Mouse (Mus musculus) forebrain, embryonic 14.5 days (tissue): ENCODE data around the gene Meis2. TPM values are rescaled to one million over a fixed set of nuclear protein-coding genes. Genes with fewer than 3 reads are reported as not detected.

Experiments used
- ATAC-seq: fragments of 200-750 bp; cut with Nextera tagmentation; 2 replicates; pipeline ENCODE4 v1.8.0; 2017; ENCODE audit warnings: mild to moderate bottlenecking, moderate library complexity
- DNase-seq: peaks from one replicate; pipeline ENCODE4 v3.0.0-alpha.2; 2015; ENCODE audit warnings: low spot score
- H3K27ac ChIP-seq: fragments of 300-500 bp; sonication (generic); 2 replicates; pipeline ENCODE4 v1.5.1; 2014; ENCODE audit warnings: low read depth, mild to moderate bottlenecking, control low read depth, low read length, moderate library complexity
- H3K27me3 ChIP-seq: fragments of 300-500 bp; sonication (generic); replicated peaks from 2 replicates; pipeline ENCODE4 v1.6.1; 2014; ENCODE audit warnings: low read length, control low read depth, mixed read lengths; ENCODE audit not compliant: control insufficient read depth, insufficient read depth
- H3K36me3 ChIP-seq: fragments of 300-500 bp; sonication (generic); 2 replicates; pipeline ENCODE4 v1.6.1; 2014; ENCODE audit warnings: low read length, control low read depth; ENCODE audit not compliant: control insufficient read depth, insufficient read depth
- H3K4me1 ChIP-seq: fragments of 300-500 bp; sonication (generic); 2 replicates; pipeline ENCODE4 v1.6.1; 2014; ENCODE audit warnings: antibody characterized with exemption, low read length, control low read depth; ENCODE audit not compliant: control insufficient read depth, insufficient read depth
- H3K4me2 ChIP-seq: fragments of 300-500 bp; sonication (generic); 2 replicates; pipeline ENCODE4 v1.6.1; 2014; ENCODE audit warnings: mild to moderate bottlenecking, control low read depth, low read length
- H3K4me3 ChIP-seq: fragments of 300-500 bp; sonication (generic); 2 replicates; pipeline ENCODE4 v1.5.1; 2014; ENCODE audit warnings: low read depth, low read length, control low read depth
- H3K9ac ChIP-seq: fragments of 300-500 bp; sonication (generic); 2 replicates; pipeline ENCODE4 v1.6.1; 2014; ENCODE audit warnings: mild to moderate bottlenecking, low read length, control low read depth, moderate library complexity
- H3K9me3 ChIP-seq: fragments of 300-500 bp; sonication (generic); replicated peaks from 2 replicates; pipeline ENCODE4 v1.6.1; 2016; ENCODE audit warnings: low read length, control low read depth, mixed read lengths; ENCODE audit not compliant: control insufficient read depth
- WGBS: fragments of 180-500 bp; shearing (Covaris S2); extraction: QIAGEN DNeasy Blood & Tissue Kit; methylation state at CpG from one replicate; pipeline ENCODE4 v1.1.7; 2014; 5-methylcytosine and 5-hydroxymethylcytosine counted together
- polyA plus RNA-seq: library from polyadenylated mRNA; unstranded; fragments of >200 nt; fragmentation: Nextera tagmentation; extraction: Ambion mirVana; gene quantifications from 2 replicates; pipeline ENCODE4 v1.2.1, GENCODE M21; 2014

Gene Meis2
- polyA plus RNA-seq, 1 experiment from 2014 or later, result 99.1 TPM

DNA sequence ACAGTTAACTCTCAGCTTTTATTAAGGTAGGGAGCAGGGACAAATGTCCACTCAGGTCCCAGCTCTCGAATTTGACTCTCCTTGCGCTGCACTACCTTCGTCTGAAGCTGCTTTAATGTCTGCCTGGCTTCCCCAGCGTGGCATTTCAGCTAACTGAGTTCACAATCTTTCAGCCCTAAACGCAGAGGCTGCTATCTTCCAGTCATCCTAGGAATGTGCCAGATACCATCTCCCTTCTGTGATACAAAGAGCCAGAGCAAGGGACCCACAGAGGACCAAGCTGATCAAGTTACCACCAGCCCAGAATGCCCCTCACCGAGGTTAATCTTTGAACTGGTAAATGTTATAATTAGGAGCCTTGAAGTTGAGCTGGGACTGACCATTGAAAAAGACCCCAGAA is 55.2 kb downstream of the Meis2 start:
- H3K4me2 ChIP-seq, result no peak overlapping the region
- 14% methylated on average over 6 of the region's 6 CpGs for WGBS
- DNase-seq (no peak), ATAC-seq (no peak)
- no peaks in the 10 kb centered on the region for H3K9me3 ChIP-seq
- H3K27me3 ChIP-seq, result no peaks in the 10 kb centered on the region
- H3K4me3 ChIP-seq, result no peak overlapping the region
- H3K27ac ChIP-seq, result peak overlapping the region; percentile 15; the same call in 1 of the 2 replicates
- H3K4me1 ChIP-seq, result peaks cover 26% of the 10 kb centered on the region
- H3K9ac ChIP-seq, result 0 out of 2 replicates have a peak overlapping the region, but pooled peaks have one; percentile 0
- H3K36me3 ChIP-seq, result peaks cover 15% of the 10 kb centered on the region

DNA sequence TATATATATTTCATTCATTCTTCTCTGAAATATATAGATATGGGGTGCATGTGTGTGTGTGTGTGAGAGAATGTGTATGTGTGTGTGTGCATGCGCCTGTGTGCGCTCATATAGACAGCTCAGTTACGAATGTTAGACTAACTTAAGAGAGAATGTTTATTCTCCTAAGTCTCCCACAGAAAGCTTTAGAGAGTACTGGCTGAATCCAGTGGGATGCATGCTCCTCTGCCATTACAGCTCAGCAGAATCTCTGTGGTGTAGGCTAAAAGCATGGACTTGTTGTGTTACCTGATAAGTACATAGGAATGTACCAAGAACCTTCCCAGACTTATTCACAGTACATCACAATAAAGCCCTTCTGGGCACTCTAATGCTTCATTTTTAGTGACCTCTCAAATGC is 55.6 kb downstream of the Meis2 start:
- Histone ChIP-seq H3K9me3 (no peaks in the 10 kb centered on the region), H3K9ac (no peak overlapping the region), H3K36me3 (peaks cover 17% of the 10 kb centered on the region), H3K4me2 (no peak overlapping the region), H3K4me1 (peaks cover 26% of the 10 kb centered on the region), H3K4me3 (no peak overlapping the region), H3K27me3 (no peaks in the 10 kb centered on the region), H3K27ac (peak overlapping the region; percentile 15; the same call in 1 of the 2 replicates)
- DNase-seq, result no peak
- 55% methylated on average over 3 of the region's 3 CpGs for WGBS
- ATAC-seq, result no peak

DNA sequence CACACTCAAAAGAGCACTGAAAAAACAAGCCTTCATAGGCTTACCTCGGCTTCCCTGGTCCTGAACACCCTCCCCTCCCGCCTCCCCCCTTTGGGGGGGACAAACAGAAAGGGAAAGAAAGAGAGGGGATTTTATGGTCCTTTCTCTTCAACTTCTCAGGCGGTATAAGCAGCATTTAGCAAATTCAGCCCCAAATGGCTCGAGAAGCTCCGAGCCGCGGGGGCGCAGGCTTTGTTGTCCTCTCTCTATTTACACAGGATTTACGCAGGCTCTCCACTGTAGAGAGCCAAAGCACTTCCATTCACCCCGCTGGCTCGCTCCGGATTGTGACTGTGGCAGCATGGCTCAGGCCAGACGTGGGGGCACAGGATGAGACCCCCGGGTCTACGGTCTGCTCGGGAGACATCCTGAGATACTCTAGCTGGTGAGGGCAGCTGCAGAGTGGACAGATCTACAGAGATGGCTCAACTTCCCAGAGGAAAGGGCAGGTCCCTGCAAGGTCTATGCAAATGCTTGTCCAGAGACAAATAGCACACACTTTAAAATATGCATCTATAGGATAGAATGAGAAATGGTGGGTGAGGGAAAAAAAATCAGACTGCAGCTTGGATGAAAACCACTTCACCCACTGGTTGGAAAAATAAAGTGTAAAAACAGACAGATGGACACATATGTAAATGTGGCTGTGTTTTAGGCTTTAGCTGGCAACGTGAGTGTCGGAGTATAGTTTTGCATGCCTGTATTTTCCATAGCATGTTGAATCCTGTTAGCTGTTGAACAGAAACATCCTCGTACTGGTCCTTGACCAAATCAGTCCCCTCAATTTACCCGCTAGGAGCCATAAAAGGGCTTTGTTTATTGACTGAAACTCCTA is 56.3 kb downstream of the Meis2 start:
- H3K36me3 ChIP-seq, result peaks cover 18% of the 10 kb centered on the region
- peak; percentile 81 for ATAC-seq
- H3K9ac ChIP-seq, result peak overlapping the region; percentile 45
- H3K4me2 ChIP-seq, result peak overlapping the region; percentile 42
- H3K27ac ChIP-seq, result peak overlapping the region; percentile 76
- no peaks in the 10 kb centered on the region for H3K27me3 ChIP-seq
- peaks cover 26% of the 10 kb centered on the region for H3K4me1 ChIP-seq
- H3K9me3 ChIP-seq, result no peaks in the 10 kb centered on the region
- WGBS, result 2% methylated on average over 20 of the region's 20 CpGs
- peak; percentile 76 for DNase-seq
- peak overlapping the region; percentile 7 for H3K4me3 ChIP-seq

DNA sequence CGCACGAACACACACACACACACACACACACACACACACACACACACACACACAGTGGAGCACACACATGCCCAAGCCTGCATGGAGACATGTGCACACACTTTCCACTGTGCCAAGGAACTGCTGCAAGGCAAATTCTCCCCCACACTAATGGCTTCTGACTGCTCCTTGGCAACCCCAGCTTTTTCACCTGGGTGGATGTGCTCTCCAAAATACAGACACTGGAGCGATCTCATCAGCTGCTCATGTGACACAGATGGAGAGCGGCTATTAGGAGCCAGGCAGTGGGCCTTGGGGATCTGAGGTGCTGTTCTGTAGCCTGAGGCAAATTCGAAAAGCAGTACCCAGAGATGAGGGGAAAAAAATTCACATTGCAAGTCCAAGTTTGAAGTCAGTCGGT is 63.3 kb downstream of the Meis2 start:
- Histone ChIP-seq H3K27ac (no peak overlapping the region), H3K9me3 (no peaks in the 10 kb centered on the region), H3K4me2 (no peak overlapping the region), H3K9ac (0 out of 2 replicates have a peak overlapping the region, but pooled peaks have one; percentile 13), H3K27me3 (no peaks in the 10 kb centered on the region), H3K4me1 (peaks cover 43% of the 10 kb centered on the region), H3K36me3 (peaks cover 19% of the 10 kb centered on the region), H3K4me3 (no peak overlapping the region)
- peak; percentile 56 for ATAC-seq
- WGBS, result 50% methylated on average over 6 of the region's 6 CpGs
- DNase-seq, result peak; percentile 49

DNA sequence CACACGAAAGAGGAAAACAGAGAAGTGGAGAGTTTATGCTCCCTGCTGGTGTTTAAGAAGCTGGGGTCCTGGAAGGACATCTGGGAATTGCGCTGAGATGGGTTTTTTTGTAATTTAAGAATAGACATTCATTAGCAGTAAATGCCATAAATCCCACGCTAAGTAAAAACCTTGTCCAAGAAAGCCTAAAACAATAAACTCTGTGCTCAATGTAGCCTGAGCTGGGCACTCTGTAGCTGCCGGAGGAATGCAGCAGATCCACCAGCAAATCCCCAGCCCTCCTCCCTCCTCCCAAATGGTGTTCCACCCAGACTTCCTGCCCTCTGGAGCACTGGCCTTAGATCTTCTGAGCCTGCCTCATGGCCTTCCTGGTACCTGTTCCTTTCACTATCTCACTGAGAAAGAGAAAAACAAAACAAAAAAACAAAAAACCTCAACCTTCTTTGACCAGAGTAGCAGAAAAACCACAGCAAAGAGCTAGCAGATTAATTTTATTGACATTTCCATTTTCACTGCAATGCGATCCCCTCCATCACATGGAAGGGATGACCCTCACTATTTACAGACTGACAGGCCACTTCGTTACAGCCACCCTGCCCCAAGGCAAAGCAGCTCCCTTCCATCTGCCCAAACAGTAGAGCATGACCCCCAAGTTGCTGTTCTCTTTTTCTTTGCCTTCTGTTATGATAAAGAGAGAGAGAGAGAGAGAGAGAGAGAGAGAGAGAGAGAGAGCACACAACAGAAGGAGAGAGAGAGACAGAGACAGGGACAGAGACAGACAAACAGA is 64.1 kb downstream of the Meis2 start:
- Histone ChIP-seq H3K36me3 (peaks cover 19% of the 10 kb centered on the region), H3K9ac (0 out of 2 replicates have a peak overlapping the region, but pooled peaks have one; percentile 2), H3K4me2 (no peak overlapping the region), H3K4me1 (peaks cover 47% of the 10 kb centered on the region), H3K4me3 (no peak overlapping the region), H3K27ac (no peak overlapping the region; the same call in 1 of the 2 replicates), H3K9me3 (no peaks in the 10 kb centered on the region), H3K27me3 (no peaks in the 10 kb centered on the region)
- no peak for DNase-seq
- WGBS, result 11% methylated on average over 6 of the region's 6 CpGs
- ATAC-seq, result no peak

DNA sequence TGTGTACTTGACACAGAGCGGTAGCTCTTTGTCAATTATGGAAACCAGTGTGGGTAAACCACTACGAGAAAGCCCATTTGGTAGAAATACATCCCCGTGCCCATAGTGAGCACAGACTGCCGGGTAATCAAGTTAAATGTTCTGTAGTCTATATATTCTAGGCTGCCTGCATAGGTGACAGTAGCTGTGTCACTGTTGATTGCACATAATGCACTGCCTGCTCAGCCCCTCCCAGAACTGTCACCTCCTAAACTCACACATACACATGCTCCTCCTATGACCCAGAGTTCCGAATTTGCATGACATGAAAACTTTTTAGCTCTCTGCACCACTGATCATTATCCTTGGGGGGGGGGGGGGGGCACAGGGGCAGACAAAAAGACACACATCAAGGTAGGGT is 65.1 kb downstream of the Meis2 start:
- ATAC-seq (peak; percentile 11; the same call in 1 of the 2 replicates), DNase-seq (no peak)
- Histone ChIP-seq H3K4me1 (peaks cover 50% of the 10 kb centered on the region), H3K9me3 (no peaks in the 10 kb centered on the region), H3K4me2 (no peak overlapping the region), H3K27me3 (no peaks in the 10 kb centered on the region), H3K9ac (no peak overlapping the region), H3K4me3 (no peak overlapping the region), H3K36me3 (peaks cover 19% of the 10 kb centered on the region), H3K27ac (no peak overlapping the region)
- WGBS, result 13% methylated on average over 5 of the region's 5 CpGs

DNA sequence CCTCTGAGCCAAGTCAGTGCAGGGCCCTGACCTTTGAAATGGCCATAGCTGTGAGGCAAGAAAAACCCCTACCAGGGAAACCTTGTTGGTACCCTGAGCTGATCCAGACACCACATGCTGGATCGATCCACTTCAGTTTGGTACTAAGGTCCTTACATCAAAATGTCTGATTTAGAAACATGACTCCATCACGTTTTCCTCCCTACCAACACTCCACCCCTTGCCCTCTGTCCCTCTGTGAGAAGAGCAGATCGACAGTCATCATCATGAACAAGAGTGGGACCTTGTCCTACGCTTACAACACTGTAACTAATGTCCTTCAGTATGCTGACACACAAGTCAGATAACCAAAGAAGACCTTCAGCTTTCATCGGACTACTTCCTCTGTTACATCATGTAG is 66.8 kb downstream of the Meis2 start:
- no peak overlapping the region for H3K4me3 ChIP-seq
- no peak overlapping the region for H3K27ac ChIP-seq
- 41% methylated on average over 5 of the region's 5 CpGs for WGBS
- peaks cover 59% of the 10 kb centered on the region for H3K4me1 ChIP-seq
- no peaks in the 10 kb centered on the region for H3K9me3 ChIP-seq
- H3K36me3 ChIP-seq, result peaks cover 14% of the 10 kb centered on the region; the same call in 1 of the 2 replicates
- DNase-seq (no peak), ATAC-seq (no peak)
- H3K27me3 ChIP-seq, result no peaks in the 10 kb centered on the region
- H3K4me2 ChIP-seq, result no peak overlapping the region
- no peak overlapping the region for H3K9ac ChIP-seq

DNA sequence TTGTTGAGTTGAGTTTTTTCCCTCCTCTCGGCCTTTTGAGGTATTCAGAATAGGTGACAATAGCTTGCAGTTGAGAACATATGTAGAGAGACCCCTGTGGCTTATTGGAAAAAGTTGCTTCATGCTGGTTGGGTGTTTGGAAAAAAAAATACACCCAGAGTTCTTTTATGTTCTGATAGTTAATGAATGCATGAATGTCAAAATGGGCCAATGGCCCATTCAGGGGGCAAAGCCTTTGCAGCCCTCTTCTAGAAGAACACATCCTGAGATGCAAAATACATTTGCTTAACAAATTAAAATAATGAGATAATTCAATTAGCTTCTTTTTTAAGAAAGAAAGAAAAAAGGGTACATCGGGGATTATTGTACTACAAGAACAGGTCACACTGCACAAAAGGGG is 69.2 kb downstream of the Meis2 start:
- H3K9ac ChIP-seq, result no peak overlapping the region
- no peak overlapping the region for H3K4me3 ChIP-seq
- no peak for ATAC-seq
- H3K36me3 ChIP-seq, result peaks cover 14% of the 10 kb centered on the region; the same call in 1 of the 2 replicates
- DNase-seq, result peak; percentile 46
- no peak overlapping the region for H3K4me2 ChIP-seq
- no peaks in the 10 kb centered on the region for H3K9me3 ChIP-seq
- peaks cover 44% of the 10 kb centered on the region for H3K4me1 ChIP-seq
- no peak overlapping the region for H3K27ac ChIP-seq
- no peaks in the 10 kb centered on the region for H3K27me3 ChIP-seq
- WGBS, result 7% methylated on average over 2 of the region's 2 CpGs
